Mouse (Mus musculus): ENCODE data around the gene Cacna1a. TPM values are rescaled to one million over a fixed set of nuclear protein-coding genes. Genes with fewer than 3 reads are reported as not detected.
A peak's percentile ranks its signal among the peaks of the same experiment; 100 is the strongest.

Gene Cacna1a
- polyA plus RNA-seq, 1 experiment from 2014 or later, result 3.2 TPM

DNA sequence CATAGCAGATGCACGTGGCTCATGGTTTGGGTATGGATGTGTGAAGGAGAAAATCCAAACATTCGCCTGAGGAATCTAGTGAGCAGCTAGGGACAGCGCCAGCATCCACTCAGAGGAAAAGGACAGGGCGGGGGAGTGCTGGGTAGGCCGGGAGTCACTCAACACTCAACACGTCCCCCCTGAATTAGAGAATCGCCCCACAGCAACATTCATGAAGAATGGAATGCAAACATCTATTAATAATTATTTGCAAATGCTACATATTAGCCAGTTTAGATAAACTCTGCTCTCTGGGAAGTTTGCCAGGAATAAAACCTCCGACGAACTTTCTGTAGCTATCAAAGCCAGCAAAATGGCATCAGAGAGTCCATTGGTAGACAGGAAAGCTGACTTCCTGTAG lies 533 bp downstream of the Cacna1a start:
- Histone ChIP-seq H3K36me3 (ENCODE audit: control insufficient read depth, insufficient read depth, low read length) (no peaks in the 10 kb centered on the region), H3K9ac (ENCODE audit: low read length) (no peak overlapping the region), H3K4me1 (ENCODE audit: control insufficient read depth, insufficient read depth, low read length) (no peaks in the 10 kb centered on the region), H3K27me3 (replicated peaks; ENCODE audit: control insufficient read depth, insufficient read depth, low read length) (no peaks in the 10 kb centered on the region), H3K9me3 (replicated peaks; ENCODE audit: control insufficient read depth, low read length) (no peaks in the 10 kb centered on the region), H3K27ac (ENCODE audit: low read depth, low read length) (no peak overlapping the region), H3K4me3 (ENCODE audit: low read depth, low read length) (no peak overlapping the region), H3K4me2 (ENCODE audit: low read length) (no peak overlapping the region)
- 85% methylated on average over 9 of the region's 9 CpGs for WGBS
- ATAC-seq (no peak), DNase-seq (ENCODE audit: low spot score) (no peak)

DNA sequence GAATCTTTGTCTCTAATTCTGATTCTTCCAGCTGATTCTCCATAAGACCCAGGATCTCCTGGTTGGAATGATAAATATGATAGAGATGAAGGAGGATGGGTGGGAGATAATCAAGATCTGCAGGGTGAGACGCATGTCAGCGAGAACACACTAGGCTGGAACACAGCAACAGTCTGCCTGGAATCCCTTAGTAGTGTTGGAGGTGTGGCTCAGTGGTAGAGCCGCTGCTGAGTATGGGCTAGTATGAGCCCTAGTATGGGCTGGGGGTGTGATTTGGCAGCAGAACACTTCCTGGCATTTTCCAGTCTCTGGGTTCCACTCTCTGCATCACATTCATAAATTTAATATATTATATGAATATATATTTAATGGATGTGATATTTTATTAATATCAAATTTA lies 933 bp downstream of the Cacna1a start:
- Histone ChIP-seq H3K4me3 (ENCODE audit: low read depth, low read length) (no peak overlapping the region), H3K9ac (ENCODE audit: low read length) (no peak overlapping the region), H3K27me3 (replicated peaks; ENCODE audit: control insufficient read depth, insufficient read depth, low read length) (no peaks in the 10 kb centered on the region), H3K36me3 (ENCODE audit: control insufficient read depth, insufficient read depth, low read length) (no peaks in the 10 kb centered on the region), H3K9me3 (replicated peaks; ENCODE audit: control insufficient read depth, low read length) (no peaks in the 10 kb centered on the region), H3K4me1 (ENCODE audit: control insufficient read depth, insufficient read depth, low read length) (no peaks in the 10 kb centered on the region), H3K4me2 (ENCODE audit: low read length) (no peak overlapping the region), H3K27ac (ENCODE audit: low read depth, low read length) (no peak overlapping the region)
- DNase-seq (ENCODE audit: low spot score), result no peak
- ATAC-seq, result no peak
- WGBS, result 93% methylated on average over 3 of the region's 3 CpGs

DNA sequence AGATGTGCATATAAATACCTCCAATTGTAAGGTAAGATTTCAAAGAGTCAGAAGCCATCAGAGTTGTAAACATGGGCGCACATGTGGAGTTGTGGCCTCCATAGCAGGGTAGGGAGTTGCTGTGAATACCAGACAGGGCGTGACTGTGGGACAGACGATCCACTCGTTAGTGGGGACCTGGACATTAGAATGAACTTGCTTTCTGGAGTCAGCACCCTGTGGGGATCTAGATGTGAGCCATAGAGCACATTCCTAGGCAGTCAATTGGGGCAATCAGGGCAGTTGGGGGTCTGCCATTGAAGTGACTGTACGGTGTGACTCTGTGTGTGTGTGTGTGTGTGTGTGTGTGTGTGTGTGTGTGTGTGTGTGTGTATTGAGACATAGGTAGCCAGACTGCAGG lies 3.4 kb downstream of the Cacna1a start:
- Histone ChIP-seq H3K9ac (ENCODE audit: low read length) (no peak overlapping the region), H3K36me3 (ENCODE audit: control insufficient read depth, insufficient read depth, low read length) (no peaks in the 10 kb centered on the region), H3K4me1 (ENCODE audit: control insufficient read depth, insufficient read depth, low read length) (no peaks in the 10 kb centered on the region), H3K4me2 (ENCODE audit: low read length) (no peak overlapping the region), H3K9me3 (replicated peaks; ENCODE audit: control insufficient read depth, low read length) (no peaks in the 10 kb centered on the region), H3K4me3 (ENCODE audit: low read depth, low read length) (no peak overlapping the region), H3K27ac (ENCODE audit: low read depth, low read length) (no peak overlapping the region), H3K27me3 (replicated peaks; ENCODE audit: control insufficient read depth, insufficient read depth, low read length) (no peaks in the 10 kb centered on the region)
- ATAC-seq, result no peak
- DNase-seq (ENCODE audit: low spot score), result no peak
- WGBS, result 83% methylated on average over 5 of the region's 5 CpGs

DNA sequence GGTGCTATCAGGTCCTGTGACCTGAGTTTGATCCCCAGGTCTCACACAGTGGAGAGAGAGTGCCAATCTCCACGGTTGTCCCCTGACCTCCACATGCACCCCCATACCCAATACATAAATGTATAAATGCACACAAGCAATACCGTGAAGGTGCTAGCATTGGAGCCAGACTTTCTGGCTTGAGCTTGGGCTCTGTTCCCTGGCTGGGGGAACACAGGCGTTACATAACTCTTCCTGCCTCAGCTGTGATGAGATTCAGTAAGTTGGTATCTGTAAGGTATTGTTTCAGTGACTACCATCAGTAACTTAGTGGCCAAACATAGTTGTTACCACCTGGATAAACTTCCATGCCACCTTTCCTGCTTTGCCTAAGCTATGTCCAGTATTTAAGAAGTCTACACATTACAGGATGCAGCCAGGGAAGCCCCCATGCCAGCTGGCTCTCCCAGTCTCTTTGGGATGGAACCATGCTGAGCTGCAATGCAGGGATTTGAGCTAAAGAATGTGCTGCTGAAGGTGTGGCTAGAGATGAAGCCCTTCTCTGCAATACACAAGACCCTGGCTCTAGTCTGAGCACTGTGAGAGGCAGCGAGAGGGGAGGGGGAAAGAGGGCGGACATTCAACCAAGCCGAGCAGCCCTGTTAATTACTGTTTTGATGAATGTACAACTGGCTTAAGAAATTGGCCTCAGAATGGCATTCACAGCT lies 7.7 kb downstream of the Cacna1a start:
- DNase-seq (ENCODE audit: low spot score), result no peak
- WGBS, result 48% methylated on average over 6 of the region's 6 CpGs

DNA sequence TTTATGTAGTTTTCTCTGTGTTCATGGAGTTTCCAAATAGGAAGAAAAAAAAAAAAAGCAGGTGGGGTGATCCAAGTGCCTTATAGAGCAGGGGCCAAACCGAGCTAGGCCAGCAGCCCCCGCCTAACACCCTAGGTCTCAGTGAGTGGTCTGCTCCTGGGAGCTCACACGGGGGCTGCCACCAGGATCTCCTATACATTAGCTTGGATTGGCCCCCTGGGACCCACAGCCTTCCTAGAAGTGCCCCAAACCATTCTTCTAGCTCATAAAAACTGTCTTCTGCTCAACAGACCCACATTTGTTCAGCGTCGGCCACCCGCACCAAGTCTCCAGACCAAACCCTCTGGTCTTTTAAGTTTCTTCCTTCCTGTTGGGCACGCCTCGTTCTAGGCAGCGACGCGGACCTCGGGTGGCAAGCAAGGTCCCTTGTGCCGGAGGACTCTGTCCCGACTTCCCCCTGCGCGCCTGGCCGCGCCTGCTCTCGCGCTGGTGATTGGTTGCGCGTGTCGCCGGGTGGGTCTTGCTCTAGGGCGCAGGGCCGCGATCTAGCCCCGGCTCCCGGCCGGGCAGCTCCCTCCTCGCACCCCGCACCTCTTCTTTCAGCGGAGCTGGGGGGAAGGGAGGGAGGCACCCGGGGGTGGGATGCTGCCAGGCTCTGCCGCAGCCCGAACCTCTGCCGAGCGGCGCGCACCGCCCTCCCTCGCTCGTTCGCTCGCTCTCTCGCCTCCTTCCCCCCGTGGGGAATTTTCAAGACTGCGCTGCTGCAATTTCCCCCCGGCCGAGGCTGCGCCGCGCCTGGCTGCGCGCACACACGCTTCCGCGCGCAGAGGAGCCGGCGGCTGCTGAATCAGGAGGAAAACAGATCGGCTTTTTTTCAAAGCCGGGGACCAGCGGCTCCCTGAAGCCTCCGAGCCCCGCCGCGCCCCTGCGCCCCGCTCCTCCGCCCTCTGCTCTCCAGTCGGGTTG lies 25.9 kb downstream of the Cacna1a start:
- ATAC-seq (peak; percentile 74), DNase-seq (ENCODE audit: low spot score) (peak; percentile 85)
- Histone ChIP-seq H3K9ac (ENCODE audit: low read length) (peak overlapping the region; percentile 80), H3K4me3 (ENCODE audit: low read depth, low read length) (peak overlapping the region; percentile 72), H3K27me3 (replicated peaks; ENCODE audit: control insufficient read depth, insufficient read depth, low read length) (no peaks in the 10 kb centered on the region), H3K27ac (ENCODE audit: low read depth, low read length) (peak overlapping the region; percentile 81), H3K36me3 (ENCODE audit: control insufficient read depth, insufficient read depth, low read length) (no peaks in the 10 kb centered on the region), H3K4me1 (ENCODE audit: control insufficient read depth, insufficient read depth, low read length) (peaks cover 10% of the 10 kb centered on the region), H3K9me3 (replicated peaks; ENCODE audit: control insufficient read depth, low read length) (no peaks in the 10 kb centered on the region), H3K4me2 (ENCODE audit: low read length) (peak overlapping the region; percentile 88)
- WGBS, result 1% methylated on average over 65 of the region's 72 CpGs

More for the DNA sequence above, 7.7 kb downstream of the Cacna1a start:
- Histone ChIP-seq H3K4me3 (ENCODE audit: low read depth, low read length) (no peak overlapping the region), H3K36me3 (ENCODE audit: control insufficient read depth, insufficient read depth, low read length) (no peaks in the 10 kb centered on the region), H3K27me3 (replicated peaks; ENCODE audit: control insufficient read depth, insufficient read depth, low read length) (no peaks in the 10 kb centered on the region), H3K9ac (ENCODE audit: low read length) (no peak overlapping the region), H3K4me2 (ENCODE audit: low read length) (no peak overlapping the region), H3K9me3 (replicated peaks; ENCODE audit: control insufficient read depth, low read length) (no peaks in the 10 kb centered on the region), H3K27ac (ENCODE audit: low read depth, low read length) (no peak overlapping the region), H3K4me1 (ENCODE audit: control insufficient read depth, insufficient read depth, low read length) (no peaks in the 10 kb centered on the region)
- ATAC-seq, result no peak

DNA sequence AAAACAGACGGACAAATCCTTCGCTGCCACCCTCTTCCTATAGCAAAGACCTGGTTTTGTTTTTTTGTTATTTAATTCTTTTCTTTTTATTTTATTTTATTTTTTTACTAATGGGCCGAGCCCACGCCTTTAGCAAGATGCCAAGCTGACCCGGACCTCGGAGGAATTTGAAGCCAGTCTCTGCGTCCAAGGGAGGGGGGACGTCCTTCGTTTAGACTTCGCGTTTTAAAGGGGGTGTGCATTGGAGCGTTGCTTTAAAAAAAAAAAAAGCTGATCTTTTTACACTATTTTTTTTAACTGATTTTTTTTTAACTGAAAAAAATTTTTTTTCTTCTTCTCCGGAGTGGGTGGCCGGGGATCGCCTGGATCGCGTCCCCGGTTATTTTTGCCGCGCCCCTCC lies 26.7 kb downstream of the Cacna1a start:
- H3K9ac ChIP-seq (ENCODE audit: low read length), result peak overlapping the region; percentile 80
- H3K36me3 ChIP-seq (ENCODE audit: control insufficient read depth, insufficient read depth, low read length), result no peaks in the 10 kb centered on the region
- ATAC-seq, result no peak; the same call in 1 of the 2 replicates
- H3K4me3 ChIP-seq (ENCODE audit: low read depth, low read length), result peak overlapping the region; percentile 72
- H3K4me2 ChIP-seq (ENCODE audit: low read length), result peak overlapping the region; percentile 88
- DNase-seq (ENCODE audit: low spot score), result peak; percentile 25
- H3K27ac ChIP-seq (ENCODE audit: low read depth, low read length), result peak overlapping the region; percentile 81
- under 1% methylated on average over 20 of the region's 20 CpGs for WGBS
- no peaks in the 10 kb centered on the region for H3K9me3 ChIP-seq (replicated peaks; ENCODE audit: control insufficient read depth, low read length)
- peaks cover 10% of the 10 kb centered on the region for H3K4me1 ChIP-seq (ENCODE audit: control insufficient read depth, insufficient read depth, low read length)
- H3K27me3 ChIP-seq (replicated peaks; ENCODE audit: control insufficient read depth, insufficient read depth, low read length), result no peaks in the 10 kb centered on the region

DNA sequence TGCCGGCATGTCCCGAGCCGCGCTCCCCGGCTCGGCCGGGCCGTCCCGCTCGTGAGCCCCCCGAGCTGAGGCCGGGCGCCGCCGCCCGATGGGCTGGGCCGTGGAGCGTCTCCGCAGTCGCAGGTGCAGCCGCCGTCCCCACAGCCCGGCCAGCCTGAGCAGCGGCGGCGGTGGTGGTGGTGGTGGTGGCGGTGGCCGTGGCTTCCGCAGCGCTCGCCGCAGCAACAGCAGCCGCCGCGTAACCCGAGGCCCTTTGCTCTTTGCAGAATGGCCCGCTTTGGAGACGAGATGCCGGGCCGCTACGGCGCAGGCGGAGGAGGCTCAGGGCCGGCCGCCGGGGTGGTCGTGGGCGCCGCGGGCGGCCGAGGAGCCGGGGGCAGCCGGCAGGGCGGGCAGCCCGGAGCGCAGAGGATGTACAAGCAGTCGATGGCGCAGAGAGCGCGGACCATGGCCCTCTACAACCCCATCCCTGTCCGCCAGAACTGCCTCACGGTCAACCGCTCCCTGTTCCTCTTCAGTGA lies 27.2 kb downstream of the Cacna1a start:
- H3K4me3 ChIP-seq (ENCODE audit: low read depth, low read length), result peak overlapping the region; percentile 72
- H3K27ac ChIP-seq (ENCODE audit: low read depth, low read length), result peak overlapping the region; percentile 81
- under 1% methylated on average over 48 of the region's 64 CpGs for WGBS
- ATAC-seq (peak; percentile 72), DNase-seq (ENCODE audit: low spot score) (peak; percentile 41)
- H3K36me3 ChIP-seq (ENCODE audit: control insufficient read depth, insufficient read depth, low read length), result no peaks in the 10 kb centered on the region
- no peaks in the 10 kb centered on the region for H3K9me3 ChIP-seq (replicated peaks; ENCODE audit: control insufficient read depth, low read length)
- H3K4me2 ChIP-seq (ENCODE audit: low read length), result peak overlapping the region; percentile 88
- H3K4me1 ChIP-seq (ENCODE audit: control insufficient read depth, insufficient read depth, low read length), result peaks cover 10% of the 10 kb centered on the region
- H3K27me3 ChIP-seq (replicated peaks; ENCODE audit: control insufficient read depth, insufficient read depth, low read length), result no peaks in the 10 kb centered on the region
- H3K9ac ChIP-seq (ENCODE audit: low read length), result peak overlapping the region; percentile 80

DNA sequence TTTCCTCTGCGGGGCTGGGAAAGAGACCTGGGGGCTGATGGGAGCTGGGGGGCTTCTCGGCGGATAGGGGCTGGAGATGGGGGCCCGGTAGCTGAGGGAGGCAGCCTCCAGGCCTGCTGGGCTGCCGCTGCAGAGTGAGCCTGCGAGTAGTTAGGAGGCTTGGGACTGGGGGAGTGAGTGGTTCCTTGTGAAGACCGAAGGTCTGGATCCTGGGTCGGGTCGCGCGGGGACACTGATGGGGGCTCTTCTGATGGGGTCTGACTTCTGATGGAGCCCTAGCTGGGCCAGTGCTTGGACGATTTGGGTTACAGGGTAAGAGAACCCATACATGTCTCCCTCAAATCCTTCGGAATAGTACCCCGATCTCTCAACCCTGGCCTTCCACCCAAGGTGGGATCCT lies 27.8 kb downstream of the Cacna1a start:
- Histone ChIP-seq H3K4me1 (ENCODE audit: control insufficient read depth, insufficient read depth, low read length) (peaks cover 10% of the 10 kb centered on the region), H3K27ac (ENCODE audit: low read depth, low read length) (peak overlapping the region; percentile 81; the same call in 1 of the 2 replicates), H3K36me3 (ENCODE audit: control insufficient read depth, insufficient read depth, low read length) (no peaks in the 10 kb centered on the region), H3K4me2 (ENCODE audit: low read length) (peak overlapping the region; percentile 88), H3K9ac (ENCODE audit: low read length) (peak overlapping the region; percentile 80), H3K9me3 (replicated peaks; ENCODE audit: control insufficient read depth, low read length) (no peaks in the 10 kb centered on the region), H3K4me3 (ENCODE audit: low read depth, low read length) (peak overlapping the region; percentile 72), H3K27me3 (replicated peaks; ENCODE audit: control insufficient read depth, insufficient read depth, low read length) (no peaks in the 10 kb centered on the region)
- WGBS, result 21% methylated on average over 14 of the region's 14 CpGs
- DNase-seq (ENCODE audit: low spot score) (peak; percentile 33), ATAC-seq (peak; percentile 18; the same call in 1 of the 2 replicates)
